Mouse (Mus musculus): ENCODE results near the gene Myo10. TPM values are rescaled to one million over a fixed set of nuclear protein-coding genes. Genes with fewer than 3 reads are reported as not detected.

The Myo10 gene
- polyA plus RNA-seq, 1 experiment from 2014 or later: 20.0 TPM

- Histone ChIP-seq H3K4me3 (ENCODE audit: low read depth, low read length) (no peak overlapping the region), H3K4me2 (ENCODE audit: low read depth, low read length) (peak overlapping the region; percentile 28), H3K9me3 (ENCODE audit: control insufficient read depth, low read length) (no peaks in the 10 kb centered on the region), H3K27me3 (ENCODE audit: control insufficient read depth, insufficient read depth, low read length) (no peaks in the 10 kb centered on the region), H3K9ac (replicated peaks; ENCODE audit: low read depth, low read length) (no peak overlapping the region), H3K4me1 (ENCODE audit: control insufficient read depth, insufficient read depth, low read length) (peaks cover 51% of the 10 kb centered on the region), H3K27ac (ENCODE audit: low read depth, low read length) (peak overlapping the region; percentile 77), H3K36me3 (ENCODE audit: control insufficient read depth, insufficient read depth, low read length) (no peaks in the 10 kb centered on the region)
- ATAC-seq (ENCODE audit: low read depth): peak; percentile 54
- 13% methylated on average over 8 of the region's 8 CpGs for WGBS
Observed at GRCm38 (mm10) chr15:25762306-25762705, 140.0 kb downstream of the Myo10 start.

- ATAC-seq (ENCODE audit: low read depth): no peak
- no peaks in the 10 kb centered on the region for H3K27me3 ChIP-seq (ENCODE audit: control insufficient read depth, insufficient read depth, low read length)
- H3K4me1 ChIP-seq (ENCODE audit: control insufficient read depth, insufficient read depth, low read length): peaks cover 47% of the 10 kb centered on the region
- H3K9ac ChIP-seq (replicated peaks; ENCODE audit: low read depth, low read length): no peak overlapping the region
- H3K27ac ChIP-seq (ENCODE audit: low read depth, low read length): peak overlapping the region; percentile 77
- peak overlapping the region; percentile 15; the same call in 1 of the 2 replicates for H3K4me2 ChIP-seq (ENCODE audit: low read depth, low read length)
- H3K9me3 ChIP-seq (ENCODE audit: control insufficient read depth, low read length): no peaks in the 10 kb centered on the region
- H3K36me3 ChIP-seq (ENCODE audit: control insufficient read depth, insufficient read depth, low read length): no peaks in the 10 kb centered on the region
- 30% methylated on average over 7 of the region's 7 CpGs for WGBS
- no peak overlapping the region for H3K4me3 ChIP-seq (ENCODE audit: low read depth, low read length)
Observed at GRCm38 (mm10) chr15:25763106-25763505, 140.8 kb downstream of the Myo10 start.

GRCm38 (mm10) chr15:25764653-25765352 is 142.5 kb downstream of the Myo10 start:
- no peak overlapping the region for H3K4me2 ChIP-seq (ENCODE audit: low read depth, low read length)
- peaks cover 42% of the 10 kb centered on the region for H3K4me1 ChIP-seq (ENCODE audit: control insufficient read depth, insufficient read depth, low read length)
- 56% methylated on average over 13 of the region's 13 CpGs for WGBS

GRCm38 (mm10) chr15:25767777-25768176 is 145.5 kb downstream of the Myo10 start:
- H3K4me3 ChIP-seq (ENCODE audit: low read depth, low read length): no peak overlapping the region
- no peaks in the 10 kb centered on the region for H3K27me3 ChIP-seq (ENCODE audit: control insufficient read depth, insufficient read depth, low read length)
- H3K9me3 ChIP-seq (ENCODE audit: control insufficient read depth, low read length): no peaks in the 10 kb centered on the region
- no peaks in the 10 kb centered on the region for H3K36me3 ChIP-seq (ENCODE audit: control insufficient read depth, insufficient read depth, low read length)
- peaks cover 20% of the 10 kb centered on the region for H3K4me1 ChIP-seq (ENCODE audit: control insufficient read depth, insufficient read depth, low read length)
- H3K9ac ChIP-seq (replicated peaks; ENCODE audit: low read depth, low read length): no peak overlapping the region
- 69% methylated on average over 6 of the region's 6 CpGs for WGBS
- no peak overlapping the region for H3K4me2 ChIP-seq (ENCODE audit: low read depth, low read length)
- no peak for ATAC-seq (ENCODE audit: low read depth)
- H3K27ac ChIP-seq (ENCODE audit: low read depth, low read length): no peak overlapping the region

More at GRCm38 (mm10) chr15:25764653-25765352, 142.5 kb downstream of the Myo10 start:
- Histone ChIP-seq H3K9me3 (ENCODE audit: control insufficient read depth, low read length) (no peaks in the 10 kb centered on the region), H3K4me3 (ENCODE audit: low read depth, low read length) (no peak overlapping the region), H3K9ac (replicated peaks; ENCODE audit: low read depth, low read length) (no peak overlapping the region), H3K36me3 (ENCODE audit: control insufficient read depth, insufficient read depth, low read length) (no peaks in the 10 kb centered on the region), H3K27me3 (ENCODE audit: control insufficient read depth, insufficient read depth, low read length) (no peaks in the 10 kb centered on the region), H3K27ac (ENCODE audit: low read depth, low read length) (no peak overlapping the region)
- ATAC-seq (ENCODE audit: low read depth): no peak

GRCm38 (mm10) chr15:25769524-25770255 is 147.4 kb downstream of the Myo10 start:
- WGBS: 55% methylated on average over 9 of the region's 9 CpGs
- Histone ChIP-seq H3K4me2 (ENCODE audit: low read depth, low read length) (no peak overlapping the region), H3K4me3 (ENCODE audit: low read depth, low read length) (no peak overlapping the region), H3K36me3 (ENCODE audit: control insufficient read depth, insufficient read depth, low read length) (no peaks in the 10 kb centered on the region), H3K27ac (ENCODE audit: low read depth, low read length) (no peak overlapping the region), H3K9me3 (ENCODE audit: control insufficient read depth, low read length) (no peaks in the 10 kb centered on the region), H3K4me1 (ENCODE audit: control insufficient read depth, insufficient read depth, low read length) (peaks cover 13% of the 10 kb centered on the region), H3K27me3 (ENCODE audit: control insufficient read depth, insufficient read depth, low read length) (no peaks in the 10 kb centered on the region), H3K9ac (replicated peaks; ENCODE audit: low read depth, low read length) (no peak overlapping the region)
- no peak for ATAC-seq (ENCODE audit: low read depth)

GRCm38 (mm10) chr15:25771782-25772181 is 149.5 kb downstream of the Myo10 start:
- peaks cover 16% of the 10 kb centered on the region for H3K4me1 ChIP-seq (ENCODE audit: control insufficient read depth, insufficient read depth, low read length)
- no peak for ATAC-seq (ENCODE audit: low read depth)
- H3K27me3 ChIP-seq (ENCODE audit: control insufficient read depth, insufficient read depth, low read length): no peaks in the 10 kb centered on the region

GRCm38 (mm10) chr15:25773711-25774513 is 151.6 kb downstream of the Myo10 start:
- no peak overlapping the region; the same call in 1 of the 2 replicates for H3K9ac ChIP-seq (replicated peaks; ENCODE audit: low read depth, low read length)
- peak overlapping the region; percentile 55; the same call in 1 of the 2 replicates for H3K27ac ChIP-seq (ENCODE audit: low read depth, low read length)
- peak overlapping the region; percentile 21 for H3K4me3 ChIP-seq (ENCODE audit: low read depth, low read length)
- H3K4me1 ChIP-seq (ENCODE audit: control insufficient read depth, insufficient read depth, low read length): peaks cover 12% of the 10 kb centered on the region
- H3K36me3 ChIP-seq (ENCODE audit: control insufficient read depth, insufficient read depth, low read length): no peaks in the 10 kb centered on the region
- H3K27me3 ChIP-seq (ENCODE audit: control insufficient read depth, insufficient read depth, low read length): no peaks in the 10 kb centered on the region
- H3K4me2 ChIP-seq (ENCODE audit: low read depth, low read length): peak overlapping the region; percentile 40
- 2% methylated on average over 21 of the region's 21 CpGs for WGBS
- ATAC-seq (ENCODE audit: low read depth): peak; percentile 88
- H3K9me3 ChIP-seq (ENCODE audit: control insufficient read depth, low read length): no peaks in the 10 kb centered on the region

More at GRCm38 (mm10) chr15:25771782-25772181, 149.5 kb downstream of the Myo10 start:
- Histone ChIP-seq H3K36me3 (ENCODE audit: control insufficient read depth, insufficient read depth, low read length) (no peaks in the 10 kb centered on the region), H3K9me3 (ENCODE audit: control insufficient read depth, low read length) (no peaks in the 10 kb centered on the region), H3K27ac (ENCODE audit: low read depth, low read length) (no peak overlapping the region), H3K4me3 (ENCODE audit: low read depth, low read length) (no peak overlapping the region), H3K9ac (replicated peaks; ENCODE audit: low read depth, low read length) (no peak overlapping the region), H3K4me2 (ENCODE audit: low read depth, low read length) (no peak overlapping the region)
- WGBS: 89% methylated on average over 10 of the region's 10 CpGs

GRCm38 (mm10) chr15:25778937-25779336 is 156.6 kb downstream of the Myo10 start:
- no peak for ATAC-seq (ENCODE audit: low read depth)
- no peaks in the 10 kb centered on the region for H3K36me3 ChIP-seq (ENCODE audit: control insufficient read depth, insufficient read depth, low read length)
- WGBS: 74% methylated on average over 8 of the region's 8 CpGs

More at GRCm38 (mm10) chr15:25778937-25779336, 156.6 kb downstream of the Myo10 start:
- H3K9ac ChIP-seq (replicated peaks; ENCODE audit: low read depth, low read length): no peak overlapping the region
- H3K27ac ChIP-seq (ENCODE audit: low read depth, low read length): no peak overlapping the region
- H3K4me3 ChIP-seq (ENCODE audit: low read depth, low read length): no peak overlapping the region
- H3K4me2 ChIP-seq (ENCODE audit: low read depth, low read length): no peak overlapping the region
- H3K4me1 ChIP-seq (ENCODE audit: control insufficient read depth, insufficient read depth, low read length): peaks cover 10% of the 10 kb centered on the region
- H3K27me3 ChIP-seq (ENCODE audit: control insufficient read depth, insufficient read depth, low read length): no peaks in the 10 kb centered on the region
- no peaks in the 10 kb centered on the region for H3K9me3 ChIP-seq (ENCODE audit: control insufficient read depth, low read length)
